Comparison of ENCODE assay signal across 8 mouse cellular contexts in genomic region chr2:170345410-170345793, GRCm38 (mm10).
DNase-seq lines count a peak whose midpoint lies in the region; ATAC-seq and TF ChIP-seq lines count a peak whose summit lies in the region.

No protein-coding gene starts in this region.

- peaks cover 51% of the 10 kb centered on the region for H3K4me1 ChIP-seq in heart, embryonic 13.5 days
- 0 out of 2 replicates have a peak, but pooled peaks cover 4% of the 10 kb centered on the region for H3K4me1 ChIP-seq in hindbrain, postnatal 0 days (ENCODE audit: insufficient read depth, low read length)
- H3K4me1 ChIP-seq in liver, embryonic 16.5 days (ENCODE audit: control insufficient read depth, low read depth, low read length) = peaks cover 13% of the 10 kb centered on the region
- H3K4me1 ChIP-seq in olfactory bulb, adult 2 months (ENCODE audit: control insufficient read depth, insufficient read depth, low read length) = peaks cover 7% of the 10 kb centered on the region; the same call in 1 of the 2 replicates

- peak overlapping the region; percentile 52 for H3K9ac ChIP-seq in heart, embryonic 13.5 days
- H3K9ac ChIP-seq in hindbrain, postnatal 0 days (replicated peaks; ENCODE audit: low read length) = no peak overlapping the region
- H3K9ac ChIP-seq in liver, embryonic 16.5 days (ENCODE audit: low read depth, low read length) = no peak overlapping the region

- no peak for DNase-seq in heart, postnatal 4 days
- DNase-seq in adipocyte (ENCODE audit: low spot score) = peak; percentile 47
- no peak for DNase-seq in hindbrain, postnatal 0 days (ENCODE audit: low spot score)
- no peak for DNase-seq in cerebellum, postnatal 14 days
- no peak for DNase-seq in cerebellum, adult 11 months

- no peaks in the 10 kb centered on the region for H3K27me3 ChIP-seq in heart, embryonic 13.5 days (replicated peaks)
- H3K27me3 ChIP-seq in hindbrain, postnatal 0 days (ENCODE audit: insufficient read depth, low read length) = no peaks in the 10 kb centered on the region
- H3K27me3 ChIP-seq in liver, embryonic 16.5 days (ENCODE audit: control insufficient read depth, insufficient read depth, low read depth, low read length) = no peaks in the 10 kb centered on the region

- H3K27ac ChIP-seq in heart, embryonic 13.5 days (replicated peaks) = peak overlapping the region; percentile 61
- H3K27ac ChIP-seq in hindbrain, postnatal 0 days = peak overlapping the region; percentile 23
- H3K27ac ChIP-seq in liver, embryonic 16.5 days (ENCODE audit: low read length) = peak overlapping the region; percentile 21
- H3K27ac ChIP-seq in olfactory bulb, adult 2 months (ENCODE audit: insufficient read depth, low read depth, low read length) = 0 out of 2 replicates have a peak overlapping the region, but pooled peaks have one; percentile 1

- ATAC-seq in heart, embryonic 13.5 days (ENCODE audit: extremely low read depth, insufficient number of reproducible peaks, low FRiP score, low TSS enrichment) = no peak
- ATAC-seq in hindbrain, postnatal 0 days = no peak
- no peak for ATAC-seq in liver, embryonic 16.5 days (ENCODE audit: low read depth)

- no peak overlapping the region for H3K4me3 ChIP-seq in heart, embryonic 13.5 days
- H3K4me3 ChIP-seq in hindbrain, postnatal 0 days (ENCODE audit: low read length) = no peak overlapping the region
- no peak overlapping the region for H3K4me3 ChIP-seq in liver, embryonic 16.5 days (ENCODE audit: low read depth, low read length)
- no peak overlapping the region for H3K4me3 ChIP-seq in olfactory bulb, adult 2 months (ENCODE audit: insufficient read depth, low read depth, low read length)

- no peaks in the 10 kb centered on the region for H3K36me3 ChIP-seq in heart, embryonic 13.5 days
- H3K36me3 ChIP-seq in hindbrain, postnatal 0 days (ENCODE audit: insufficient read depth, low read length) = no peaks in the 10 kb centered on the region
- H3K36me3 ChIP-seq in liver, embryonic 16.5 days (ENCODE audit: control insufficient read depth, insufficient read depth) = no peaks in the 10 kb centered on the region

- no peak for TF ChIP-seq POLR2A in olfactory bulb, adult 2 months (IDR thresholded peaks at IDR 0.05; ENCODE audit: insufficient read depth, low read depth, low read length)

- no peak for TF ChIP-seq CTCF in hindbrain, postnatal 0 days (IDR thresholded peaks at IDR 0.05; ENCODE audit: low read depth)
- TF ChIP-seq CTCF in olfactory bulb, adult 2 months (IDR thresholded peaks at IDR 0.05; ENCODE audit: insufficient read depth, low read depth, low read length) = no peak

- WGBS in heart, embryonic 13.5 days = 6% methylated on average over 5 of the region's 5 CpGs
- WGBS in hindbrain, postnatal 0 days = 31% methylated on average over 5 of the region's 5 CpGs
- WGBS in liver, embryonic 16.5 days (ENCODE audit: insufficient replicate concordance) = 2% methylated on average over 5 of the region's 5 CpGs
- WGBS in olfactory bulb, adult 2 months = 62% methylated on average over 5 of the region's 5 CpGs

- H3K4me2 ChIP-seq in heart, embryonic 13.5 days = 0 out of 2 replicates have a peak overlapping the region, but pooled peaks have one; percentile 16
- H3K4me2 ChIP-seq in hindbrain, postnatal 0 days (ENCODE audit: low read depth, low read length) = no peak overlapping the region
- H3K4me2 ChIP-seq in liver, embryonic 16.5 days (ENCODE audit: low read depth, low read length) = peak overlapping the region; percentile 49; the same call in 1 of the 2 replicates

- no peaks in the 10 kb centered on the region for H3K9me3 ChIP-seq in heart, embryonic 13.5 days
- H3K9me3 ChIP-seq in hindbrain, postnatal 0 days (ENCODE audit: low read length) = no peaks in the 10 kb centered on the region
- no peaks in the 10 kb centered on the region for H3K9me3 ChIP-seq in liver, embryonic 16.5 days (replicated peaks; ENCODE audit: control insufficient read depth, low read length)

Comparison
In these comparisons a context has a peak if more than half of its experiments do, and no peak if none do; other contexts are left out.
1. H3K27ac ChIP-seq: peak in every context shown above with its lines; median percentile 61 in heart, embryonic 13.5 days; 23 in hindbrain, postnatal 0 days; 21 in liver, embryonic 16.5 days; 1 in olfactory bulb, adult 2 months.